Mouse (Mus musculus) CD4-positive helper T cell, adult 2 months (primary cell): ENCODE results near the gene Mrpl20.
A peak's percentile ranks its signal among the peaks of the same experiment; 100 is the strongest.

Source experiments
- DNase-seq: peaks from one replicate; pipeline ENCODE4 v3.0.0-alpha.2; 2012; ENCODE audit warnings: low read depth, missing footprints, low spot score

The Mrpl20 gene

GRCm38 (mm10) chr4:155802741-155803339 lies at the start of gene Mrpl20:
TSS of gene Mrpl20 (plus strand) at chr4:155802878.
- peak; percentile 65 for DNase-seq

- DNase-seq: no peak
Measured at GRCm38 (mm10) chr4:155757011-155757410, 45.7 kb upstream of the Mrpl20 start.

GRCm38 (mm10) chr4:155759862-155760612 lies 42.6 kb upstream of the Mrpl20 start:
- DNase-seq: peak; percentile 76

GRCm38 (mm10) chr4:155760613-155761355 lies 41.9 kb upstream of the Mrpl20 start, which contains the start of gene Atad3a:
TSS of gene Atad3a (minus strand) at chr4:155761093.
- peak; percentile 96 for DNase-seq

- DNase-seq: no peak
Measured at GRCm38 (mm10) chr4:155761356-155762099, 41.1 kb upstream of the Mrpl20 start.

GRCm38 (mm10) chr4:155762357-155762756 lies 40.3 kb upstream of the Mrpl20 start:
- no peak for DNase-seq

GRCm38 (mm10) chr4:155769496-155769879 lies 33.2 kb upstream of the Mrpl20 start:
- no peak for DNase-seq

GRCm38 (mm10) chr4:155769880-155770512 lies 32.7 kb upstream of the Mrpl20 start:
- peak; percentile 79 for DNase-seq

- no peak for DNase-seq
Measured at GRCm38 (mm10) chr4:155770626-155771025, 32.1 kb upstream of the Mrpl20 start.

GRCm38 (mm10) chr4:155771706-155772105 lies 31.0 kb upstream of the Mrpl20 start:
- DNase-seq: no peak

- no peak for DNase-seq
Measured at GRCm38 (mm10) chr4:155772786-155773185, 29.9 kb upstream of the Mrpl20 start.

GRCm38 (mm10) chr4:155773335-155774078 lies 29.2 kb upstream of the Mrpl20 start:
- DNase-seq: no peak

- DNase-seq: peak; percentile 87
Measured at GRCm38 (mm10) chr4:155774280-155774754, 28.4 kb upstream of the Mrpl20 start, which contains the start of gene Vwa1. TSS of gene Vwa1 (minus strand) at chr4:155774698.

GRCm38 (mm10) chr4:155774971-155775740 lies 27.5 kb upstream of the Mrpl20 start:
- DNase-seq: no peak

GRCm38 (mm10) chr4:155775855-155776254 lies 26.8 kb upstream of the Mrpl20 start:
- no peak for DNase-seq

- no peak for DNase-seq
Measured at GRCm38 (mm10) chr4:155776704-155777335, 25.9 kb upstream of the Mrpl20 start.

GRCm38 (mm10) chr4:155777816-155778215 lies 24.9 kb upstream of the Mrpl20 start:
- DNase-seq: no peak

GRCm38 (mm10) chr4:155779498-155779897 lies 23.2 kb upstream of the Mrpl20 start:
- no peak for DNase-seq

GRCm38 (mm10) chr4:155780895-155781294 lies 21.8 kb upstream of the Mrpl20 start:
- DNase-seq: no peak
